Mouse (Mus musculus) erythroblast, embryonic 14.5 days (primary cell): Measurements from ENCODE around the gene Kat2a.

ENCODE experiments used
- GATA1 ChIP-seq: IDR thresholded peaks from 2 replicates; pipeline ENCODE4 v1.6.1; 2012; ENCODE audit warnings: low read length, inconsistent platforms, mixed read lengths
- TAL1 ChIP-seq: IDR thresholded peaks from 3 replicates; pipeline ENCODE4 v1.6.1; 2012; ENCODE audit warnings: low read length, inconsistent platforms, mixed read lengths

DNA sequence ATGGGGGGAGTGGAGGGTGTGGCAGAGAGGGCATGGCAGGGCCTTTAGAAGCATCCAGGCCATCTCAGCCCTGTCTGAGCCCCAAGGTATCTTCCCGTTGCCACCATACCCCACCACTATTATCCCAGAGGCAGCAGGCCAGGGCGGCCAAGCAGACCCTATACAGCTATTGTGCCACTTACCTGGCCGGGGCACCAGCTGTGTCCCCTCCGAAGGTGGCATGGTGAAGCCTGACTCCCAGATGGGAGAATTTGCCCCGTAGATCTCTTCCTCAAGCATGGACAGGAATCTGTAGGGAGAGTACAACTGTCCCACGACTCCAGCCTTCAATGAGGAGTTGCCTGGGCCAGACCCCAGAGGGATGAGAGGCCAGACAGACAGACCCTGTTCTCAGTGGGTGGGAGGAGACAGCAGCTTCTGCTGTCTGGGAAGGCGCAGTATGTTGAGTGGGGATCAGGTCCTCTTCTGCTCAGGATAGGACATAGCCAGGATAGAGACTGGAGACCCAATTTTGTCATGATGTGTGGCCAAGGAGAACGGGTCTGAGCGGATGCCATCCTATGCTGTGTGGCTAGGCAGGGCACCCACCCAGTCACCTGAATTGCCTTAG, 3.0 kb downstream of the Kat2a start:
- TF ChIP-seq TAL1 (no peak), GATA1 (no peak)
